Mouse (Mus musculus): ENCODE data around the gene Slc36a1. TPM values are rescaled to one million over a fixed set of nuclear protein-coding genes. Genes with fewer than 3 reads are reported as not detected.

Gene Slc36a1
- 17.9 TPM for polyA plus RNA-seq (2014; fragmentation: Illumina TruSeq; extraction: RNeasy Lipid Tissue Mini Kit (QIAGEN cat#74804); ENCODE audit: low read depth, low replicate concordance)

GRCm38 (mm10) chr11:55204159-55204596 lies at the start of gene Slc36a1:
TSS of gene Slc36a1 (plus strand) at chr11:55204350.

GRCm38 (mm10) chr11:55184733-55185291 lies 19.3 kb upstream of the Slc36a1 start, which contains the start of gene Slc36a2:
TSS of gene Slc36a2 (minus strand) at chr11:55185077.

Other genes with a start within 250 kb of the Slc36a1 start
- gene Tnip1, start 241.4 kb upstream of the Slc36a1 start, polyA plus RNA-seq (2014; fragmentation: Illumina TruSeq; extraction: RNeasy Lipid Tissue Mini Kit (QIAGEN cat#74804); ENCODE audit: low read depth, low replicate concordance), result 5.0 TPM
- 5.7 TPM for gene Anxa6, start 170.9 kb upstream of the Slc36a1 start, polyA plus RNA-seq (2014; fragmentation: Illumina TruSeq; extraction: RNeasy Lipid Tissue Mini Kit (QIAGEN cat#74804); ENCODE audit: low read depth, low replicate concordance)
- 2.6 TPM for gene Ccdc69, start 126.2 kb upstream of the Slc36a1 start, polyA plus RNA-seq (2014; fragmentation: Illumina TruSeq; extraction: RNeasy Lipid Tissue Mini Kit (QIAGEN cat#74804); ENCODE audit: low read depth, low replicate concordance)
- gene Gm2a, start 106.2 kb upstream of the Slc36a1 start, polyA plus RNA-seq (2014; fragmentation: Illumina TruSeq; extraction: RNeasy Lipid Tissue Mini Kit (QIAGEN cat#74804); ENCODE audit: low read depth, low replicate concordance), result 16.9 TPM
- not detected for gene Slc36a3, start 52.6 kb upstream of the Slc36a1 start, polyA plus RNA-seq (2014; fragmentation: Illumina TruSeq; extraction: RNeasy Lipid Tissue Mini Kit (QIAGEN cat#74804); ENCODE audit: low read depth, low replicate concordance)
- 1.2 TPM for gene Slc36a2, start 19.3 kb upstream of the Slc36a1 start, polyA plus RNA-seq (2014; fragmentation: Illumina TruSeq; extraction: RNeasy Lipid Tissue Mini Kit (QIAGEN cat#74804); ENCODE audit: low read depth, low replicate concordance)
- 0.09 TPM for gene Fat2, start 132.2 kb downstream of the Slc36a1 start, polyA plus RNA-seq (2014; fragmentation: Illumina TruSeq; extraction: RNeasy Lipid Tissue Mini Kit (QIAGEN cat#74804); ENCODE audit: low read depth, low replicate concordance)
- gene Sparc, start 218.8 kb downstream of the Slc36a1 start, polyA plus RNA-seq (2014; fragmentation: Illumina TruSeq; extraction: RNeasy Lipid Tissue Mini Kit (QIAGEN cat#74804); ENCODE audit: low read depth, low replicate concordance), result 218 TPM

All from sigmoid colon, adult 10 weeks (tissue).